Mouse (Mus musculus): Measurements from ENCODE around the gene Higd1c. TPM values are rescaled to one million over a fixed set of nuclear protein-coding genes. Genes with fewer than 3 reads are reported as not detected.

The Higd1c gene
- polyA plus RNA-seq, 1 experiment from 2014 or later, result not detected

- Histone ChIP-seq H3K4me1 (ENCODE audit: insufficient read depth) (peaks cover 17% of the 10 kb centered on the region; the same call in 1 of the 2 replicates), H3K9me3 (ENCODE audit: low read length) (no peaks in the 10 kb centered on the region), H3K4me3 (ENCODE audit: low read depth, low read length) (peak overlapping the region; percentile 23), H3K27me3 (ENCODE audit: insufficient read depth, low read length) (no peaks in the 10 kb centered on the region), H3K27ac (ENCODE audit: low read depth) (0 out of 2 replicates have a peak overlapping the region, but pooled peaks have one; percentile 12), H3K4me2 (ENCODE audit: low read depth, low read length) (peak overlapping the region; percentile 61), H3K9ac (replicated peaks) (no peak overlapping the region; the same call in 1 of the 2 replicates), H3K36me3 (replicated peaks; ENCODE audit: insufficient read depth, low read length) (peaks cover 84% of the 10 kb centered on the region)
- no peak for TF ChIP-seq CTCF (IDR thresholded peaks at IDR 0.05; ENCODE audit: low read depth)
- TF ChIP-seq EP300 (IDR thresholded peaks at IDR 0.05; ENCODE audit: low read depth), result no peak
- DNase-seq, result peak; percentile 37
- ATAC-seq, result peak; percentile 54; the same call in 1 of the 2 replicates
- 80% methylated on average over 4 of the region's 4 CpGs for WGBS (ENCODE audit: insufficient replicate concordance)
Measured at GRCm38 (mm10) chr15:100401811-100402210, 37.5 kb downstream of the Higd1c start.

- H3K9me3 ChIP-seq (ENCODE audit: low read length), result no peaks in the 10 kb centered on the region
- TF ChIP-seq EP300 (IDR thresholded peaks at IDR 0.05; ENCODE audit: low read depth) (no peak), CTCF (IDR thresholded peaks at IDR 0.05; ENCODE audit: low read depth) (no peak)
- H3K27ac ChIP-seq (ENCODE audit: low read depth), result 0 out of 2 replicates have a peak overlapping the region, but pooled peaks have one; percentile 12
- WGBS (ENCODE audit: insufficient replicate concordance), result 57% methylated on average over 14 of the region's 14 CpGs
- H3K4me2 ChIP-seq (ENCODE audit: low read depth, low read length), result peak overlapping the region; percentile 61
- no peaks in the 10 kb centered on the region for H3K27me3 ChIP-seq (ENCODE audit: insufficient read depth, low read length)
- H3K4me1 ChIP-seq (ENCODE audit: insufficient read depth), result peaks cover 17% of the 10 kb centered on the region; the same call in 1 of the 2 replicates
- H3K9ac ChIP-seq (replicated peaks), result no peak overlapping the region; the same call in 1 of the 2 replicates
- H3K36me3 ChIP-seq (replicated peaks; ENCODE audit: insufficient read depth, low read length), result peaks cover 83% of the 10 kb centered on the region
- ATAC-seq (no peak), DNase-seq (no peak)
- H3K4me3 ChIP-seq (ENCODE audit: low read depth, low read length), result peak overlapping the region; percentile 23
Measured at GRCm38 (mm10) chr15:100402347-100402746, 38.0 kb downstream of the Higd1c start.

GRCm38 (mm10) chr15:100402798-100403197, 38.5 kb downstream of the Higd1c start:
- H3K9me3 ChIP-seq (ENCODE audit: low read length), result no peaks in the 10 kb centered on the region
- peak overlapping the region; percentile 55 for H3K27ac ChIP-seq (ENCODE audit: low read depth)
- peak overlapping the region; percentile 23 for H3K4me3 ChIP-seq (ENCODE audit: low read depth, low read length)
- DNase-seq (no peak), ATAC-seq (no peak)
- 65% methylated on average over 4 of the region's 4 CpGs for WGBS (ENCODE audit: insufficient replicate concordance)
- TF ChIP-seq EP300 (IDR thresholded peaks at IDR 0.05; ENCODE audit: low read depth) (no peak), CTCF (IDR thresholded peaks at IDR 0.05; ENCODE audit: low read depth) (no peak)
- peak overlapping the region; percentile 61 for H3K4me2 ChIP-seq (ENCODE audit: low read depth, low read length)
- H3K27me3 ChIP-seq (ENCODE audit: insufficient read depth, low read length), result no peaks in the 10 kb centered on the region
- H3K4me1 ChIP-seq (ENCODE audit: insufficient read depth), result peaks cover 17% of the 10 kb centered on the region; the same call in 1 of the 2 replicates
- H3K36me3 ChIP-seq (replicated peaks; ENCODE audit: insufficient read depth, low read length), result peaks cover 83% of the 10 kb centered on the region
- no peak overlapping the region; the same call in none of the 2 replicates for H3K9ac ChIP-seq (replicated peaks)

- peak overlapping the region; percentile 61 for H3K4me2 ChIP-seq (ENCODE audit: low read depth, low read length)
- peaks cover 83% of the 10 kb centered on the region for H3K36me3 ChIP-seq (replicated peaks; ENCODE audit: insufficient read depth, low read length)
- no peaks in the 10 kb centered on the region for H3K27me3 ChIP-seq (ENCODE audit: insufficient read depth, low read length)
- DNase-seq (no peak), ATAC-seq (peak; percentile 51; the same call in 1 of the 2 replicates)
- peak overlapping the region; percentile 23 for H3K4me3 ChIP-seq (ENCODE audit: low read depth, low read length)
- peaks cover 17% of the 10 kb centered on the region; the same call in 1 of the 2 replicates for H3K4me1 ChIP-seq (ENCODE audit: insufficient read depth)
- no peaks in the 10 kb centered on the region for H3K9me3 ChIP-seq (ENCODE audit: low read length)
- WGBS (ENCODE audit: insufficient replicate concordance), result 79% methylated on average over 16 of the region's 16 CpGs
- no peak overlapping the region; the same call in none of the 2 replicates for H3K9ac ChIP-seq (replicated peaks)
- TF ChIP-seq EP300 (IDR thresholded peaks at IDR 0.05; ENCODE audit: low read depth), result no peak
- TF ChIP-seq CTCF (IDR thresholded peaks at IDR 0.05; ENCODE audit: low read depth), result no peak
- H3K27ac ChIP-seq (ENCODE audit: low read depth), result peak overlapping the region; percentile 55
Measured at GRCm38 (mm10) chr15:100403318-100404000, 39.1 kb downstream of the Higd1c start.

- H3K4me2 ChIP-seq (ENCODE audit: low read depth, low read length), result no peak overlapping the region
- H3K27ac ChIP-seq (ENCODE audit: low read depth), result no peak overlapping the region
- no peaks in the 10 kb centered on the region for H3K27me3 ChIP-seq (ENCODE audit: insufficient read depth, low read length)
- no peak for ATAC-seq
- H3K4me3 ChIP-seq (ENCODE audit: low read depth, low read length), result no peak overlapping the region
- 37% methylated on average over 5 of the region's 5 CpGs for WGBS (ENCODE audit: insufficient replicate concordance)
- no peak for DNase-seq
- H3K4me1 ChIP-seq (ENCODE audit: insufficient read depth), result peaks cover 18% of the 10 kb centered on the region
- H3K9ac ChIP-seq (replicated peaks), result no peak overlapping the region
- TF ChIP-seq EP300 (IDR thresholded peaks at IDR 0.05; ENCODE audit: low read depth) (no peak), CTCF (IDR thresholded peaks at IDR 0.05; ENCODE audit: low read depth) (no peak)
- H3K36me3 ChIP-seq (replicated peaks; ENCODE audit: insufficient read depth, low read length), result peaks cover 76% of the 10 kb centered on the region
- no peaks in the 10 kb centered on the region for H3K9me3 ChIP-seq (ENCODE audit: low read length)
Measured at GRCm38 (mm10) chr15:100406088-100406487, 41.7 kb downstream of the Higd1c start.

GRCm38 (mm10) chr15:100410918-100411672, 46.8 kb downstream of the Higd1c start:
- peak overlapping the region; percentile 80 for H3K27ac ChIP-seq (ENCODE audit: low read depth)

More at GRCm38 (mm10) chr15:100410918-100411672, 46.8 kb downstream of the Higd1c start:
- ATAC-seq, result peak; percentile 91
- Histone ChIP-seq H3K27me3 (ENCODE audit: insufficient read depth, low read length) (no peaks in the 10 kb centered on the region), H3K9ac (replicated peaks) (peak overlapping the region; percentile 52; the same call in 1 of the 2 replicates), H3K9me3 (ENCODE audit: low read length) (no peaks in the 10 kb centered on the region), H3K36me3 (replicated peaks; ENCODE audit: insufficient read depth, low read length) (peaks cover 40% of the 10 kb centered on the region), H3K4me3 (ENCODE audit: low read depth, low read length) (0 out of 2 replicates have a peak overlapping the region, but pooled peaks have one; percentile 7), H3K4me2 (ENCODE audit: low read depth, low read length) (peak overlapping the region; percentile 54), H3K4me1 (ENCODE audit: insufficient read depth) (peaks cover 35% of the 10 kb centered on the region)
- WGBS (ENCODE audit: insufficient replicate concordance), result 38% methylated on average over 14 of the region's 14 CpGs
- no peak; the same call in 1 of the 2 replicates for TF ChIP-seq EP300 (IDR thresholded peaks at IDR 0.05; ENCODE audit: low read depth)
- TF ChIP-seq CTCF (IDR thresholded peaks at IDR 0.05; ENCODE audit: low read depth), result no peak
- DNase-seq, result peak; percentile 93

All from liver, postnatal 0 days (tissue).